Mouse (Mus musculus) right cerebral cortex, postnatal 36 days (tissue): Measurements from ENCODE around the gene Ptprm.

ENCODE experiments used
- DNase-seq, 2 experiments: peaks; one replicate each; pipeline ENCODE4 v3.0.0; 2022; ENCODE audit warnings: low spot score in 2 of 2, mixed read lengths in 1 of 2

The Ptprm gene

GRCm38 (mm10) chr17:66729979-66730378 lies 624.3 kb downstream of the Ptprm start:
- no peak for DNase-seq

- DNase-seq, result no peak
These were observed 633.3 kb downstream of the Ptprm start for GRCm38 (mm10) chr17:66720992-66721351.

- DNase-seq, result no peak
These were observed 633.9 kb downstream of the Ptprm start for GRCm38 (mm10) chr17:66720200-66720991.

GRCm38 (mm10) chr17:66712456-66713205 lies 641.6 kb downstream of the Ptprm start:
- DNase-seq, result no peak

- no peak for DNase-seq
These were observed 642.8 kb downstream of the Ptprm start for GRCm38 (mm10) chr17:66711221-66712016.

GRCm38 (mm10) chr17:66710568-66710967 lies 643.7 kb downstream of the Ptprm start:
- no peak for DNase-seq

GRCm38 (mm10) chr17:66708748-66709147 lies 645.5 kb downstream of the Ptprm start:
- no peak for DNase-seq

- no peak for DNase-seq
These were observed 646.6 kb downstream of the Ptprm start for GRCm38 (mm10) chr17:66707684-66708083.

GRCm38 (mm10) chr17:66701358-66702184 lies 652.7 kb downstream of the Ptprm start:
- no peak for DNase-seq

- DNase-seq, result no peak
These were observed 654.4 kb downstream of the Ptprm start for GRCm38 (mm10) chr17:66699896-66700295.

GRCm38 (mm10) chr17:66697650-66698049 lies 656.6 kb downstream of the Ptprm start:
- DNase-seq, result no peak

- no peak for DNase-seq
These were observed 657.6 kb downstream of the Ptprm start for GRCm38 (mm10) chr17:66696531-66697172.

GRCm38 (mm10) chr17:66694326-66694725 lies 659.9 kb downstream of the Ptprm start:
- no peak for DNase-seq

GRCm38 (mm10) chr17:66693676-66694304 lies 660.5 kb downstream of the Ptprm start:
- no peak for DNase-seq

- peak in 1 of 2 experiments; percentile 30 for DNase-seq
These were observed 661.1 kb downstream of the Ptprm start for GRCm38 (mm10) chr17:66692941-66693675.

- no peak for DNase-seq
These were observed 666.1 kb downstream of the Ptprm start for GRCm38 (mm10) chr17:66688179-66688578.

GRCm38 (mm10) chr17:66687543-66687942 lies 666.7 kb downstream of the Ptprm start:
- no peak for DNase-seq

- DNase-seq, result no peak
These were observed 667.4 kb downstream of the Ptprm start for GRCm38 (mm10) chr17:66686701-66687489.

- DNase-seq, result no peak
These were observed 670.8 kb downstream of the Ptprm start for GRCm38 (mm10) chr17:66683411-66683810.
